Mouse (Mus musculus) kidney, postnatal 0 days (tissue): ENCODE data around the gene Mrpl22. TPM values are rescaled to one million over a fixed set of nuclear protein-coding genes. Genes with fewer than 3 reads are reported as not detected.
"Not testable (repeated sequence)": the region's sequence is repeated elsewhere in the genome, so short reads cannot be mapped to it uniquely, and the experiment has no call there.

Source experiments
- ATAC-seq: fragments of 200-750 bp; cut with Nextera tagmentation; replicated peaks from 2 replicates; pipeline ENCODE4 v1.8.0; 2017; ENCODE audit warnings: low read depth, moderate number of reproducible peaks, moderate TSS enrichment, moderate library complexity; ENCODE audit not compliant: low FRiP score
- DNase-seq: peaks from one replicate; pipeline ENCODE4 v3.0.0-alpha.2; 2016; ENCODE audit warnings: low spot score
- H3K27ac ChIP-seq: fragments of 300-500 bp; sonication (generic); 2 replicates; pipeline ENCODE4 v1.5.1; 2014; ENCODE audit warnings: mild to moderate bottlenecking
- H3K27me3 ChIP-seq: fragments of 300-500 bp; sonication (generic); 2 replicates; pipeline ENCODE4 v1.6.1; 2014; ENCODE audit warnings: low read length, mixed read lengths; ENCODE audit not compliant: insufficient read depth
- H3K36me3 ChIP-seq: fragments of 300-500 bp; sonication (generic); 2 replicates; pipeline ENCODE4 v1.6.1; 2014; ENCODE audit warnings: low read length, mixed read lengths; ENCODE audit not compliant: insufficient read depth
- H3K4me1 ChIP-seq: fragments of 300-500 bp; sonication (generic); replicated peaks from 2 replicates; pipeline ENCODE4 v1.6.1; 2014; ENCODE audit warnings: antibody characterized with exemption, low read length, mixed read lengths; ENCODE audit not compliant: insufficient read depth
- H3K4me2 ChIP-seq: fragments of 300-500 bp; sonication (generic); 2 replicates; pipeline ENCODE4 v1.6.1; 2014; ENCODE audit warnings: mild to moderate bottlenecking, low read length, moderate library complexity, mixed read lengths
- H3K4me3 ChIP-seq: fragments of 300-500 bp; sonication (generic); replicated peaks from 2 replicates; pipeline ENCODE4 v1.5.1; 2014; ENCODE audit warnings: low read depth, low read length
- H3K9ac ChIP-seq: fragments of 300-500 bp; sonication (generic); 2 replicates; pipeline ENCODE4 v1.6.1; 2014; ENCODE audit warnings: low read depth, low read length
- H3K9me3 ChIP-seq: fragments of 300-500 bp; sonication (generic); replicated peaks from 2 replicates; pipeline ENCODE4 v1.6.1; 2016; ENCODE audit warnings: low read length, inconsistent platforms, mixed read lengths
- CTCF ChIP-seq: IDR thresholded peaks from 2 replicates; pipeline ENCODE4 v1.5.1; 2016; ENCODE audit warnings: antibody characterized with exemption, low read depth, mild to moderate bottlenecking, moderate library complexity
- WGBS: fragments of 180-500 bp; shearing (Covaris S2); extraction: QIAGEN DNeasy Blood & Tissue Kit; methylation state at CpG from one replicate; pipeline ENCODE4 v1.1.7; 2014; 5-methylcytosine and 5-hydroxymethylcytosine counted together
- polyA plus RNA-seq: library from polyadenylated mRNA; unstranded; fragments of >200 nt; fragmentation: Nextera tagmentation; extraction: Ambion mirVana; gene quantifications from 2 replicates; pipeline ENCODE4 v1.2.1, GENCODE M21; 2015

Gene Mrpl22
- polyA plus RNA-seq, 1 experiment from 2014 or later, result 139 TPM

GRCm38 (mm10) chr11:58211062-58211681, 39.7 kb downstream of the Mrpl22 start:
- Histone ChIP-seq H3K36me3 (0 out of 2 replicates have a peak, but pooled peaks cover 4% of the 10 kb centered on the region), H3K9ac (no peak overlapping the region), H3K27me3 (no peaks in the 10 kb centered on the region), H3K4me2 (no peak overlapping the region), H3K27ac (no peak overlapping the region), H3K4me3 (no peak overlapping the region), H3K9me3 (no peaks in the 10 kb centered on the region), H3K4me1 (peaks cover 5% of the 10 kb centered on the region)
- 29% methylated on average over 9 of the region's 9 CpGs for WGBS
- TF ChIP-seq CTCF, result no peak
- DNase-seq, result no peak
- no peak for ATAC-seq

DNA sequence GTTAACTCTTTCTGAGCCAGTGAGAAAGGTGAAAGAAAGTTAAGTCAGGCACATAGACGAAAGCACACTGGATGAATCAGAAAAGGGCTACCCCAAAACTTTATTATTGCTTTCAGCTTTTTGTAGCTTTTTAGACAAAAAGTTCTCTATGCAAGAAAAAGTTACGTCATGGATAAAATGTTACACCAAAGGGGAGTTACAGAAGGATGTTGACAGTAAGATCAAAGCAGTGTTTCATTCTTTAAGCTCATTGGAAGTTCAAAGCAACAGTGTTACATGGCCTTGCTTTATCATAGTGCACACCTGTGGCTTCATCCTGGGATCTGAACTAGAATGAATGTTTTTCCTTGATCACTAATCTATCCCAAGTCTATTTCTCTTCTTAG, 40.2 kb downstream of the Mrpl22 start:
- no peaks in the 10 kb centered on the region for H3K27me3 ChIP-seq
- 0 out of 2 replicates have a peak, but pooled peaks cover 4% of the 10 kb centered on the region for H3K36me3 ChIP-seq
- no peak for DNase-seq
- no peak overlapping the region for H3K27ac ChIP-seq
- peaks cover 9% of the 10 kb centered on the region for H3K4me1 ChIP-seq
- no peak overlapping the region for H3K4me2 ChIP-seq
- no peaks in the 10 kb centered on the region for H3K9me3 ChIP-seq
- TF ChIP-seq CTCF, result no peak
- no peak overlapping the region for H3K9ac ChIP-seq
- 32% methylated on average over 2 of the region's 2 CpGs for WGBS
- no peak overlapping the region for H3K4me3 ChIP-seq
- no peak for ATAC-seq

DNA sequence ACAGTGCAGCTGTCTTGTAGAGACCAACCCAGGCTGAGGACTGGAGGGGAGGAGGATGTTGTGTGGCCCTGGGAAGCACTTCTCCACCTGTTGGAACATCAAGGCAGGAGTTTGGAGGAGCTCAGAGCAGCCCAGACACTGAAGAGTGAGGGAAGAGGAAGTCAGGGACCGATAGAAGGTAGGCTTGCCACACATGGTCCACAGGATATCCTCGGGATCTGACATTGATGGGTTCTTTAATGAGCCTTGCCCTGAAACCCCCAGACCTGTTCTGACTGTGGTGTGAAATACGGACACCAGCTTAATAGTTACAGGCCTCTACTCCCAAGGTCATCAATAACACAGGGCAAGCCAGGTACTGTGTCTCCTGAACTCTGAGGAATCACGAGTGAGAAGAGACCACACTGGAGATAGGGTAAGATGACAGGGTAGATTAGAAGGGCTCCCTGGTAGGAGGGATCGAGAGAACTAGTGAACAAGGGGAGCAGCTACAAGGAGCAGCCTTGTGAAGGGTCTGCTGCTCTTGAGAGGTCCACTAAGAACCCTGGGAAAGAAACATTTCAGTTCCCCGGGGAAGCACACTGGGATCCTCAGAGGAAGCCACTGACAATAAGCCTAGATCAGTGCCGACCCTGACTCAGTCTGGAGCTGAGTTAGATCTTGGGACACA, 42.3 kb downstream of the Mrpl22 start:
- H3K4me2 ChIP-seq, result peak overlapping the region; percentile 80
- H3K4me1 ChIP-seq, result peaks cover 9% of the 10 kb centered on the region
- DNase-seq (no peak), ATAC-seq (no peak)
- H3K9me3 ChIP-seq, result no peaks in the 10 kb centered on the region
- no peaks in the 10 kb centered on the region for H3K27me3 ChIP-seq
- 79% methylated on average over 7 of the region's 7 CpGs for WGBS
- no peak overlapping the region for H3K27ac ChIP-seq
- no peak overlapping the region for H3K9ac ChIP-seq
- H3K4me3 ChIP-seq, result no peak overlapping the region
- no peaks in the 10 kb centered on the region for H3K36me3 ChIP-seq
- no peak for TF ChIP-seq CTCF

DNA sequence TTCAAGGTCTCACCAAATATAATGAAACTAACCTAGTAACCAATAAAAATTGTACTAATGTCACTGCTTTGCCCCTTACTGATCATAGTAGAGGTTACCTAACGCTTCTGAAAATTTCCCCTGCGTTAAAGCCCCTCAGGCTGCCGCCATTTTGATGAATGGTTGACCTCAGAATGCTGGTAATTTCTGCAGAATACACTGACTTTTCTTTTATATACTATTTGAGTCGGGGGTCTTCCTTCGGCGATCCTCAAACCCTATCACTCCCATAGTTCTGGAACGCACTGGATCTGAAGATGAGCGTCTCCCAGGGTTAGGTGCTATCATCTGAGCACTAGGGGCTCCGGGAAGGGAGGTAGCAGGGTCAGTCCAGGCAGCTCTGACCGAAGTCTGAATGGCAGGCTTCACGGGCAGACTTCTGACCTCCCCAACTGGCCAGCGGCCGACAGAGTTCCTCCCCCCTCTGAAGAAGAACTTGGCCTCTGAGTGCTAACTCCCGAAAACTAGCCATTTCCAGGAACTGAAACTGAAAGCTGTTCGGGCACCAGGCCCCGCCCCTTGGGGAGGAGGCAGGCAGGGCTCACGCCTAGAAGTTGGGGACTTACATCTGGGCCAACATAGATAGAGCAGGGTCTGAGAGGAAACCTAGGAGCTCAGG, 43.1 kb downstream of the Mrpl22 start:
- H3K9ac ChIP-seq, result peak overlapping the region; percentile 65
- no peak for TF ChIP-seq CTCF
- 29% methylated on average over 16 of the region's 17 CpGs for WGBS
- H3K4me1 ChIP-seq, result peaks cover 9% of the 10 kb centered on the region
- peak; percentile 86 for ATAC-seq
- H3K27me3 ChIP-seq, result no peaks in the 10 kb centered on the region
- H3K4me3 ChIP-seq, result peak overlapping the region; percentile 53
- H3K36me3 ChIP-seq, result no peaks in the 10 kb centered on the region
- H3K4me2 ChIP-seq, result peak overlapping the region; percentile 80
- peak; percentile 80 for DNase-seq
- H3K9me3 ChIP-seq, result no peaks in the 10 kb centered on the region
- H3K27ac ChIP-seq, result peak overlapping the region; percentile 70; the same call in 1 of the 2 replicates

- DNase-seq, H3K9me3 ChIP-seq, ATAC-seq, H3K36me3 ChIP-seq, H3K4me1 ChIP-seq, H3K27me3 ChIP-seq: not testable (repeated sequence)
- Histone ChIP-seq H3K4me3 (peak overlapping the region; percentile 53), H3K27ac (peak overlapping the region; percentile 70; the same call in 1 of the 2 replicates), H3K4me2 (peak overlapping the region; percentile 80), H3K9ac (peak overlapping the region; percentile 65; the same call in 1 of the 2 replicates)
- WGBS, result 16% methylated on average over 2 of the region's 3 CpGs
Measured at GRCm38 (mm10) chr11:58215049-58215430, 43.6 kb downstream of the Mrpl22 start.

GRCm38 (mm10) chr11:58215814-58216213, 44.4 kb downstream of the Mrpl22 start:
- Histone ChIP-seq H3K27ac (no peak overlapping the region), H3K9ac (no peak overlapping the region), H3K9me3 (no peaks in the 10 kb centered on the region), H3K4me1 (peaks cover 9% of the 10 kb centered on the region), H3K4me3 (no peak overlapping the region), H3K36me3 (no peaks in the 10 kb centered on the region), H3K27me3 (no peaks in the 10 kb centered on the region), H3K4me2 (peak overlapping the region; percentile 80)
- no peak for TF ChIP-seq CTCF
- DNase-seq (no peak), ATAC-seq (no peak)
- 85% methylated on average over 5 of the region's 5 CpGs for WGBS
